Mouse (Mus musculus): ENCODE measurements around the gene Slc39a3.

DNA sequence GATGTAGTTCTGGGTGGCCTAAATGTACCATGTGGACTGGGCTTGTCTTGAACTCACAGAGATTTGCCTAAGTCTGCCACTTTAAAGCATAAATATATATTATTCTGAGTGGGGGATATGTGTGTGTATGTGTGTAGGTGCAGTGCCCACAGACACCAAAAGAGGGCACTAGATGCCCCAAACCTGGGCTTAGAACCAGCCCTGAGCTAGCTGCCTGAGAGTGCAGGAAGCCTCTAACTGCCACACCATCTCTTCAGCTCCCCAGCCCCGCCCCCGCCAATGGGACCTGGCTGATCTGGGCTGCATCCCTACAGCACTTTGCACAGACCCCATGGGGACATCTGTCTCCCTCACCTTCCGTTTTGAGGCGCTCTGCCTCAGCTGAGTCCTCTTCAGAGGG, 13.4 kb upstream of the Slc39a3 start:
- TF ChIP-seq TAL1 (conservative IDR thresholded peaks at IDR 0.05; ENCODE audit: low read depth, low read length) (no peak), CTCF (IDR thresholded peaks at IDR 0.05; ENCODE audit: low read depth, low read length) (peak; percentile 28; the same call in 1 of the 2 replicates)
